Mouse (Mus musculus) liver, embryonic 12.5 days (tissue): ENCODE results near the gene Tnpo3. TPM values are rescaled to one million over a fixed set of nuclear protein-coding genes. Genes with fewer than 3 reads are reported as not detected.
A peak's percentile ranks its signal among the peaks of the same experiment; 100 is the strongest.

Source experiments
- ATAC-seq: fragments of 200-750 bp; cut with Nextera tagmentation; 2 replicates; pipeline ENCODE4 v1.8.0; 2017; ENCODE audit warnings: moderate number of reproducible peaks, mild to moderate bottlenecking, moderate library complexity
- H3K27ac ChIP-seq: fragments of 300-500 bp; sonication (generic); 2 replicates; pipeline ENCODE4 v1.5.1; 2016; ENCODE audit warnings: mild to moderate bottlenecking
- H3K27me3 ChIP-seq: fragments of 300-500 bp; sonication (generic); replicated peaks from 2 replicates; pipeline ENCODE4 v1.6.1; 2016; ENCODE audit warnings: mild to moderate bottlenecking, moderate library complexity
- H3K36me3 ChIP-seq: fragments of 300-500 bp; sonication (generic); 2 replicates; pipeline ENCODE4 v1.6.1; 2016; ENCODE audit warnings: mild to moderate bottlenecking, moderate library complexity
- H3K4me1 ChIP-seq: fragments of 300-500 bp; sonication (generic); 2 replicates; pipeline ENCODE4 v1.6.1; 2016
- H3K4me2 ChIP-seq: fragments of 300-500 bp; sonication (generic); 2 replicates; pipeline ENCODE4 v1.6.1; 2016; ENCODE audit warnings: mild to moderate bottlenecking, moderate library complexity
- H3K4me3 ChIP-seq: fragments of 300-500 bp; sonication (generic); 2 replicates; pipeline ENCODE4 v1.5.1; 2016; ENCODE audit warnings: mild to moderate bottlenecking, moderate library complexity
- H3K9ac ChIP-seq: fragments of 300-500 bp; sonication (generic); 2 replicates; pipeline ENCODE4 v1.6.1; 2016; ENCODE audit warnings: mild to moderate bottlenecking, moderate library complexity
- H3K9me3 ChIP-seq: fragments of 300-500 bp; sonication (generic); replicated peaks from 2 replicates; pipeline ENCODE4 v1.6.1; 2016; ENCODE audit warnings: mild to moderate bottlenecking, moderate library complexity
- WGBS: fragments of 180-500 bp; shearing (Covaris S2); methylation state at CpG from one replicate; pipeline ENCODE4 v1.1.7; 2016; ENCODE audit not compliant: insufficient replicate concordance; 5-methylcytosine and 5-hydroxymethylcytosine counted together
- polyA plus RNA-seq: library from polyadenylated mRNA; unstranded; fragments of >200 nt; fragmentation: Nextera tagmentation; extraction: Ambion mirVana; gene quantifications from 2 replicates; pipeline ENCODE4 v1.2.1, GENCODE M21; 2016

The Tnpo3 gene
- 55.2 and 56.6 TPM in 2 replicates for polyA plus RNA-seq

GRCm38 (mm10) chr6:29609111-29610019, at the start of gene Tnpo3:
Gene Tnpo3, minus strand, starts transcription at chr6:29609887.
- H3K36me3 ChIP-seq: 0 out of 2 replicates have a peak, but pooled peaks cover 3% of the 10 kb centered on the region
- 1% methylated on average over 67 of the region's 67 CpGs for WGBS
- peak within 1 kb of the TSS; percentile 98 for H3K4me3 ChIP-seq
- no peaks in the 10 kb centered on the region for H3K9me3 ChIP-seq
- H3K27me3 ChIP-seq: 0 out of 2 replicates have a peak, but pooled peaks cover 11% of the 10 kb centered on the region
- H3K27ac ChIP-seq: peak within 1 kb of the TSS; percentile 88
- peak; percentile 96 for ATAC-seq
- peak within 1 kb of the TSS; percentile 77 for H3K4me2 ChIP-seq
- peak within 1 kb of the TSS; percentile 91 for H3K9ac ChIP-seq
- peaks cover 27% of the 10 kb centered on the region for H3K4me1 ChIP-seq

DNA sequence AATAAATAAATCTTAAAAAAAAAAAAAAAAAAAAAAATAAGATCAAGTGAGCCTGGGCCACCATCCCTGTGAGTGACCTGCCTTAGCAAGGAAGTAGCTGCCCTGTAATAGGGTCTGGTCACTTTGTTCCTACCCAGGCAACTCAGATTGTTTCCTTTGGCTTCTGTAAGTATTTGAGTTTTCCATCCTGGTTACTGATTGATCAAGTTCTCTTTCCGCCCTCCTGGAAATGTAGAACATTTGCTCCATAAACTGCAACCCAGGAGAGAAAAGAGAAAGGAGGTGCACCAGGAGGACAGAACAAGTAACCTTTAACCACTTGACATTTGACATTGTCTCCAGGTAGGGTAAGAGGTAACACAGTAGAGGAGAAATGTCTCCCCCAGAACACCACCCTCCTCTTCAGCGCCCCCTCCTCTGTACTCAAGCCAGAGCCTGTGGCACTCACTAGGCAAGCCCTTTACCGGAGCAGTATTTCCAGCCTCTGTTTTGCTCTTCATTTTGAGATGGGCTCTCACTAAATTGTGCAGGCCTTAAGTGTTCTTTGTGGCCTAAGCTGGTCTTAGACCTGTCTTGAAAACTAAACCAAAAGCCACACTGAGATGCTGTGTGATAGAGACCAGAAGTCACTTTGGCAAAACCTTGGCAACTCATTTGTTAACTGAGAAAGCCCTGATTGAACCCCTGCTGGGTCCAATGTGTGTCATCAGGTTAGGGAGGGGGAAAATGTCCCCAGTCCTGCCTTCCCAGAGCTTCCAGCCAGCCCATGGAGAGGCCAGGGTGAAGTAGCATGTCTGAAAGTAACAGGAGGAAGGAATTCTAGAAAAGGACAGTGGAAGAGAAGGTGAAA, 49.2 kb upstream of the Tnpo3 start:
- Histone ChIP-seq H3K27me3 (peaks cover 18% of the 10 kb centered on the region), H3K27ac (peak overlapping the region; percentile 31), H3K4me3 (no peak overlapping the region), H3K36me3 (no peaks in the 10 kb centered on the region), H3K4me2 (no peak overlapping the region), H3K9ac (no peak overlapping the region), H3K4me1 (0 out of 2 replicates have a peak, but pooled peaks cover 4% of the 10 kb centered on the region), H3K9me3 (no peaks in the 10 kb centered on the region)
- WGBS: 63% methylated on average over 3 of the region's 3 CpGs
- no peak for ATAC-seq

DNA sequence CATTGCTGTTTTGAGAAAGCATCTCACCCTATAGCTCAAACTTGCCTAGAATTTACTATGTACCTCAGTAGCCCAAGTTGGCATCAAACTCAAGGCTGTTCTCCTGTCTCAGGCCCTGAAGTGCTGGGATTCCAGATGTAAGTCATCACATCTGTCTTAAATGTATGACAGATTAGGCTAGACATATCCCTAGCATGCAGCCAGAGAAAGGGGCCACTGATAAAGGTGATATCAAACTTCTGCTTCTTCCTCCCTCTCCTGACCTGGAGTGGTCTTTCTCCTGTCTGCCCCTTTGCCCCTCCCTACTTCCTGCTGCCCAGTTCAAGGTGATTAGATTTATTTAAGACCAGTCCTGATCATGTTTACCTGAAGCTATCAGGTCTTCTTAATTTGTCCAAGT, 43.6 kb upstream of the Tnpo3 start:
- no peak for ATAC-seq
- Histone ChIP-seq H3K36me3 (no peaks in the 10 kb centered on the region), H3K4me2 (no peak overlapping the region), H3K4me1 (peaks cover 10% of the 10 kb centered on the region; the same call in 1 of the 2 replicates), H3K27ac (no peak overlapping the region), H3K27me3 (peaks cover 25% of the 10 kb centered on the region), H3K9me3 (no peaks in the 10 kb centered on the region), H3K9ac (no peak overlapping the region), H3K4me3 (no peak overlapping the region)

- H3K4me3 ChIP-seq: no peak overlapping the region
- no peak for ATAC-seq
- WGBS: 46% methylated on average over 10 of the region's 10 CpGs
- H3K4me1 ChIP-seq: peaks cover 6% of the 10 kb centered on the region; the same call in 1 of the 2 replicates
- no peak overlapping the region for H3K4me2 ChIP-seq
- no peak overlapping the region for H3K9ac ChIP-seq
- no peaks in the 10 kb centered on the region for H3K36me3 ChIP-seq
- H3K9me3 ChIP-seq: no peaks in the 10 kb centered on the region
- no peak overlapping the region for H3K27ac ChIP-seq
- H3K27me3 ChIP-seq: peaks cover 25% of the 10 kb centered on the region
Measured at GRCm38 (mm10) chr6:29650170-29650549, 40.5 kb upstream of the Tnpo3 start.

GRCm38 (mm10) chr6:29649494-29650169, 39.9 kb upstream of the Tnpo3 start:
- Histone ChIP-seq H3K27ac (no peak overlapping the region), H3K4me3 (no peak overlapping the region), H3K9me3 (no peaks in the 10 kb centered on the region), H3K27me3 (peaks cover 25% of the 10 kb centered on the region), H3K4me2 (no peak overlapping the region), H3K36me3 (no peaks in the 10 kb centered on the region), H3K9ac (no peak overlapping the region), H3K4me1 (peaks cover 6% of the 10 kb centered on the region; the same call in 1 of the 2 replicates)
- no peak; the same call in 1 of the 2 replicates for ATAC-seq
- 25% methylated on average over 14 of the region's 14 CpGs for WGBS

DNA sequence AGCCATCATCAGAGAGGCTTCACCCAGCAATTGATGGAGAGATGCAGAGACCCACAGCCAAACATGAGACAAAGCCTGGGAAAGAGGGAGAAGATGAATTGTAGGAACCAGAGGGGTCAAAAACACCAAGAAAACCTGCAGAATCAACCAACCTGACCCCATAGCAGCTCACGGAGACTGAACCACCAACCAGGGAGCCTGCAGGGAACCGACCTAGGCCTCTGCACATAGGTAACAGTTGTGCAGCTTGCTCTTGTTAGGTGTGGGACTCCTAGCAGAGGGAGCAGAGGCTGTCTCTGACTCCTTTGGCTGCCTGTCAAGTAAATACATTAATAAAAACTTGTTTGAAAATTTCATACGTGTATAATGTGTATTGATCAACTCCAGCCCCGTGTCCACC, 32.1 kb upstream of the Tnpo3 start:
- no peak overlapping the region for H3K4me3 ChIP-seq
- H3K4me2 ChIP-seq: no peak overlapping the region
- no peak overlapping the region for H3K27ac ChIP-seq
- H3K4me1 ChIP-seq: no peaks in the 10 kb centered on the region
- no peaks in the 10 kb centered on the region for H3K36me3 ChIP-seq
- no peak for ATAC-seq
- peaks cover 29% of the 10 kb centered on the region for H3K27me3 ChIP-seq
- no peak overlapping the region for H3K9ac ChIP-seq
- WGBS: 77% methylated on average over 4 of the region's 4 CpGs
- H3K9me3 ChIP-seq: no peaks in the 10 kb centered on the region; the same call in 1 of the 2 replicates

DNA sequence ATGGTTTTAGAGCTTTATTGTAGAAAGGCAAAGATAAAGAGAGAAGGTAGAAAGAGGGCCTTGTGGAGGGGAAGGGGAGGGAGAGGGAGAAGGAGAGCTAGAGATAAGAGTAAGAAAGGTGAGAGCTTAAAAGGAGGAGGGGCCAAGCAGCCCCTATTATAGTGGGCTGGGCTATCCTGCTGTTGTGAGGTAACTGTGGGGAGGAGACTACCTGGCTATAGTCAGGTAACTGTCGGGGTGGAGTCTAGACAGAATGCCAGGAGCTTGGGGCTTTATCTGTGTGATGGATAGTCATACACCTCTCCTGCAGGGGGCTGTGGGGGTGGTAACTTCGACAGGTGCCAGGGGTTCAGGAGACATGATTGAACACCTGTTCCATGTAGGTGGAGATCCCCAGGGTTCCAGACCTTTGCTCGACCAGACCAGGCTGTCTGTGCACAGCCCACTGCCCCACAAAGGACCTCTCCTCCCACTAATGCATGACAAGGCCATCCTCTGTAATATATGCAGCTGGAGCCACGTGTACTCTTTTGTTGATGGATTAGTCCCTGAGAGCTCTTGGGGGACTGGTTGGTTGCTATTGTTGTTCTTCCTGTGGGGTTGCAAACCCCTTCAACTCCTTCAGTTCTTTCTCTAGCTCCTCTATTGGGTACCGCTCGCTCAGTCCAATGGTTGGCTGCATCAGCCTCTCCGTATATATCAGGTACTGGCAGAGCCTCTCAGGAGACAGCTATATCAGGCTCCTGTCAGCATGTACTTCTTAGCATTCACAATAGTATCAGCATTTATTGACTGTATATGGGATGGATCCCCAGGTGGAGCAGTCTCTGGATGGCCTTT, 30.1 kb upstream of the Tnpo3 start:
- no peaks in the 10 kb centered on the region for H3K4me1 ChIP-seq
- H3K4me2 ChIP-seq: no peak overlapping the region
- peaks cover 36% of the 10 kb centered on the region for H3K27me3 ChIP-seq
- 37% methylated on average over 7 of the region's 7 CpGs for WGBS
- H3K36me3 ChIP-seq: no peaks in the 10 kb centered on the region
- H3K27ac ChIP-seq: no peak overlapping the region
- no peak overlapping the region for H3K9ac ChIP-seq
- ATAC-seq: no peak
- H3K4me3 ChIP-seq: no peak overlapping the region
- no peaks in the 10 kb centered on the region; the same call in 1 of the 2 replicates for H3K9me3 ChIP-seq

DNA sequence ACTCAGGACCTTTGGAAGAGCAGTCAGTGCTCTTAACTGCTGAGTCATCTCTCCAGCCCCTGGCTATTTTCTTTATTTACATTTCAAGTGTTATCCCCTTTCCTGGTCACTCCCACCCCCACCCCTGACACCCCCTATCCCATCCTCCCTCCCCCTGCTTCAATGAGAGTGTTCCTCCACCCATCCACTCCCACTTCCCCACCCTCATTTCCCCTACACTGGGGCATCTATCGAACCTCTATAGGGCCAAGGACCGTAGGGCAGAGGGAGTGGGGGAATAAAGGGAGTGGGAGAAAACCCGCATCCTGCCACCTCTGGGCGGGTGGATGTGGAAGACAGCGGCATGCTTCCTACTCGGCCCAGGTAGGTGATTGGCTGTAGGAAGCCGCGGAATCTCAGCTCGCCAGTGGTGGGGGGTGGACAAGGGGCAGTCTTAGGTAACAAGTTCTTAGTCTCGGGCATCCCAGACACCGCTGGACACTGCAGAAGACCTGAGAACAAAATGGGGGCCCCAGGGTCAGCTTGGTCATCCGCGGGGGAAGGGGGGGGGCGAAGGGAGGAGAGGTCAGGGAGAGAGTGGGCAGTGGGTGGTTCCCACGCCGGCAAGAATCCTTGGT, 29.3 kb upstream of the Tnpo3 start:
- Histone ChIP-seq H3K4me3 (no peak overlapping the region), H3K4me1 (no peaks in the 10 kb centered on the region), H3K27me3 (peaks cover 40% of the 10 kb centered on the region), H3K4me2 (no peak overlapping the region), H3K27ac (no peak overlapping the region), H3K9me3 (no peaks in the 10 kb centered on the region; the same call in 1 of the 2 replicates), H3K36me3 (no peaks in the 10 kb centered on the region), H3K9ac (no peak overlapping the region)
- 0 out of 2 replicates have a peak, but pooled peaks have one; percentile 15 for ATAC-seq
- 11% methylated on average over 16 of the region's 16 CpGs for WGBS

DNA sequence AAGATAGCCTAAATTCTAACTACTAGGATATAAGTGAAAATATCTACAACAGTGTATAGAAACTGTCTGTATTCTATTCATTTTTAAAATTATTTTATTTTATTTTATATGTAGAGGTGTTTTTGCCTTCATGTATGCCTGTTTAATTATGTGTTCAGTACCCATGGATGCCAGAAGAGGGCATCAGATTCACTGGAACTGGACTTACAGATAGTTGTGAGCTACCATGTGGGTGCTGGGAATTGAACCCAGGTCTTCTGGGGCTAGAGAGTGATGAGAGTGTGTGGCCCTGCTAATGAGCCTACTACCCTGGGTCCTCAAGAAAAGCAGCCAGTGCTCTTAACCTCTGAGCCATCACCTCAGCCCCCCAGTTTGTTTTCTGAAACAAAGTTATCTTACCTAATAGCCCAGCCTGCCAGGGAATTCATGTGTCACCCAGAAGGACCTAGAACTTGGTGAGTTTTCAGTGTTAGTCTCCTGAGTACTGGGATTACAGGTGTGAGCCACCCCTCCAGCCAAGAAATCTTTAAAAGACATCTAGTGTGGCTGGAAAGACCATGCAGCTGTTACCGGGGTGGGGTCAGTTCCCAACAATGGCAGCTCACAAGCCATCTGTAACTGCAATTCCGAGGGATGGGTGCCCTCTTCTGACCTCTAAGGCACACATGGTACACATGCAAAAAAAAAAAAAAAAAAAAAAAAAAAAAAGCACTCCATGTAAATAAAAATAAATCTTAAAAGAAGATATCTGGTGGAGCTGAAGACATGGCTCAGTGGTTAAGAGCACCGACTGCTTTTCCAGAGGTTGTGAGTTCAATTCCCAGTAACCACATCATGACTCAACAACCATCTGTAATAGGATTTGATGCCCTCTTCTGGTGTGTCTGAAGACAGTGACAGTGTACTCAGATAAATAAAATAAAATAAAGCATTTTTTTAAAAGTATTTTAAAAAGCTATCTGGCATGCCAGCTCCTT, 28.0 kb upstream of the Tnpo3 start:
- Histone ChIP-seq H3K27ac (no peak overlapping the region), H3K27me3 (peaks cover 49% of the 10 kb centered on the region), H3K4me3 (no peak overlapping the region), H3K9me3 (no peaks in the 10 kb centered on the region), H3K9ac (no peak overlapping the region), H3K4me2 (no peak overlapping the region), H3K36me3 (no peaks in the 10 kb centered on the region), H3K4me1 (no peaks in the 10 kb centered on the region)
- no peak for ATAC-seq
- 61% methylated on average over 3 of the region's 3 CpGs for WGBS
